Mouse (Mus musculus) cortical plate, adult 2 months (tissue): ENCODE results near the gene Pde4dip.

Experiments
- CTCF ChIP-seq: fragments of 200-500 bp; IDR thresholded peaks from 2 replicates; pipeline ENCODE4 v1.5.1; 2011; ENCODE audit warnings: mild to moderate bottlenecking, control low read depth, low read length; ENCODE audit not compliant: insufficient read depth; ENCODE audit errors: extremely low read depth
- POLR2A ChIP-seq: fragments of 200-500 bp; IDR thresholded peaks from 2 replicates; pipeline ENCODE4 v1.6.1; 2011; ENCODE audit warnings: mild to moderate bottlenecking, low read length, control low read depth; ENCODE audit not compliant: insufficient read depth; ENCODE audit errors: extremely low read depth

GRCm38 (mm10) chr3:97881576-97881975 lies 6.9 kb downstream of the Pde4dip start:
- TF ChIP-seq CTCF (no peak), POLR2A (no peak)
